ENCODE assay signal across 8 mouse cellular contexts in genomic region chr17:15009706-15010413, GRCm38 (mm10). TPM values are rescaled to one million over a fixed set of nuclear protein-coding genes. Genes with fewer than 3 reads are reported as not detected.
DNase-seq lines count a peak whose midpoint lies in the region; ATAC-seq and TF ChIP-seq lines count a peak whose summit lies in the region.
"Not testable (repeated sequence)": the region's sequence is repeated elsewhere in the genome, so short reads cannot be mapped to it uniquely, and the experiment has no call there.

TSS of gene Gm3435 (plus strand) at chr17:15010176.

- H3K4me2 ChIP-seq in heart, embryonic 13.5 days; hindbrain, embryonic 16.5 days (ENCODE audit: low read length); limb, embryonic 12.5 days; lung, embryonic 15.5 days; midbrain, embryonic 16.5 days (ENCODE audit: low read length); stomach, postnatal 0 days (replicated peaks; ENCODE audit: low read depth): not testable (repeated sequence)

- H3K9ac ChIP-seq in heart, embryonic 13.5 days; hindbrain, embryonic 16.5 days (ENCODE audit: low read depth, low read length); limb, embryonic 12.5 days (replicated peaks); lung, embryonic 15.5 days; midbrain, embryonic 16.5 days (ENCODE audit: low read depth, low read length); stomach, postnatal 0 days (ENCODE audit: low read length): not testable (repeated sequence)

- H3K4me3 ChIP-seq in bone marrow, adult 2 months (replicated peaks; ENCODE audit: control insufficient read depth, low read depth, low read length); forebrain, embryonic 10.5 days; heart, embryonic 13.5 days; hindbrain, embryonic 16.5 days (ENCODE audit: low read length); limb, embryonic 12.5 days (replicated peaks); lung, embryonic 15.5 days; midbrain, embryonic 16.5 days (ENCODE audit: low read depth, low read length); stomach, postnatal 0 days (ENCODE audit: low read depth, low read length): not testable (repeated sequence)

- TF ChIP-seq CTCF in bone marrow, adult 2 months (IDR thresholded peaks at IDR 0.05; ENCODE audit: control insufficient read depth, insufficient read depth, low read length); stomach, postnatal 0 days (IDR thresholded peaks at IDR 0.05; ENCODE audit: low read depth): not testable (repeated sequence)

- not testable (repeated sequence) for H3K27ac ChIP-seq in bone marrow, adult 2 months (ENCODE audit: control insufficient read depth, insufficient read depth, low read depth, low read length, poor library complexity); forebrain, embryonic 10.5 days; heart, embryonic 13.5 days (replicated peaks); hindbrain, embryonic 16.5 days (ENCODE audit: low read depth, low read length); limb, embryonic 12.5 days; lung, embryonic 15.5 days; midbrain, embryonic 16.5 days (ENCODE audit: low read length); stomach, postnatal 0 days (replicated peaks)

- TF ChIP-seq POLR2A in bone marrow, adult 2 months (IDR thresholded peaks at IDR 0.05; ENCODE audit: borderline replicate concordance, control insufficient read depth, low read depth, low read length) = not testable (repeated sequence)

- not testable (repeated sequence) for H3K36me3 ChIP-seq in forebrain, embryonic 10.5 days (replicated peaks); heart, embryonic 13.5 days; hindbrain, embryonic 16.5 days (ENCODE audit: control insufficient read depth, insufficient read depth, low read length); limb, embryonic 12.5 days; lung, embryonic 15.5 days; midbrain, embryonic 16.5 days (ENCODE audit: control insufficient read depth, insufficient read depth, low read length); stomach, postnatal 0 days (ENCODE audit: control insufficient read depth, insufficient read depth, low read length)

- H3K9me3 ChIP-seq in forebrain, embryonic 10.5 days; heart, embryonic 13.5 days; hindbrain, embryonic 16.5 days (ENCODE audit: control insufficient read depth, low read length); limb, embryonic 12.5 days; lung, embryonic 15.5 days; midbrain, embryonic 16.5 days (replicated peaks; ENCODE audit: control insufficient read depth, low read length, poor library complexity, severe bottlenecking); stomach, postnatal 0 days (ENCODE audit: control insufficient read depth, low read length): not testable (repeated sequence)

- H3K27me3 ChIP-seq in forebrain, embryonic 10.5 days (ENCODE audit: poor library complexity, severe bottlenecking); heart, embryonic 13.5 days (replicated peaks); hindbrain, embryonic 16.5 days (replicated peaks; ENCODE audit: control insufficient read depth, insufficient read depth, low read length); limb, embryonic 12.5 days; lung, embryonic 15.5 days; midbrain, embryonic 16.5 days (ENCODE audit: control insufficient read depth, insufficient read depth, low read depth, low read length); stomach, postnatal 0 days (ENCODE audit: control insufficient read depth, insufficient read depth, low read length): not testable (repeated sequence)

- DNase-seq in forebrain, embryonic 10.5 days (ENCODE audit: extremely low spot score, low spot score); stomach, postnatal 0 days (ENCODE audit: low spot score): not testable (repeated sequence)

- ATAC-seq in heart, embryonic 13.5 days (ENCODE audit: extremely low read depth, insufficient number of reproducible peaks, low FRiP score, low TSS enrichment) = peak; percentile 99
- peak; percentile 98 for ATAC-seq in hindbrain, embryonic 16.5 days
- peak; percentile 96 for ATAC-seq in limb, embryonic 12.5 days (ENCODE audit: insufficient number of reproducible peaks, insufficient read depth, low FRiP score, low TSS enrichment, low read depth)
- peak; percentile 97 for ATAC-seq in lung, embryonic 15.5 days (ENCODE audit: borderline replicate concordance, extremely low read depth, low FRiP score, low TSS enrichment)
- peak; percentile 98 for ATAC-seq in midbrain, embryonic 16.5 days
- peak; percentile 98 for ATAC-seq in stomach, postnatal 0 days (ENCODE audit: low FRiP score, low TSS enrichment)

- not testable (repeated sequence) for TF ChIP-seq EP300 in stomach, postnatal 0 days (optimal IDR thresholded peaks at IDR 0.05)

- H3K4me1 ChIP-seq in bone marrow, adult 2 months (ENCODE audit: control insufficient read depth, insufficient read depth, low read length); forebrain, embryonic 10.5 days; heart, embryonic 13.5 days; hindbrain, embryonic 16.5 days (ENCODE audit: control insufficient read depth, insufficient read depth, low read depth, low read length); limb, embryonic 12.5 days (replicated peaks); lung, embryonic 15.5 days; midbrain, embryonic 16.5 days (ENCODE audit: control insufficient read depth, insufficient read depth, low read length); stomach, postnatal 0 days (replicated peaks; ENCODE audit: control insufficient read depth, insufficient read depth): not testable (repeated sequence)

- no CpG with 5 or more reads among the region's 60 CpGs for WGBS in bone marrow, adult 2 months
- WGBS in forebrain, embryonic 10.5 days = no CpG with 5 or more reads among the region's 60 CpGs
- no CpG with 5 or more reads among the region's 60 CpGs for WGBS in heart, embryonic 13.5 days
- no CpG with 5 or more reads among the region's 60 CpGs for WGBS in hindbrain, embryonic 16.5 days
- no CpG with 5 or more reads among the region's 60 CpGs for WGBS in limb, embryonic 12.5 days
- no CpG with 5 or more reads among the region's 60 CpGs for WGBS in lung, embryonic 15.5 days
- WGBS in midbrain, embryonic 16.5 days = no CpG with 5 or more reads among the region's 60 CpGs
- WGBS in stomach, postnatal 0 days = no CpG with 5 or more reads among the region's 60 CpGs

RNA-seq across cellular contexts. Expression of gene Gm3435, which starts in this region (rescaled TPM):
- 3.2 and 16.4 TPM in 2 replicates for polyA plus RNA-seq in bone marrow, adult 2 months (2011; ENCODE audit: insufficient read depth, insufficient read length, low replicate concordance, missing spikeins)
- polyA plus RNA-seq in forebrain, embryonic 10.5 days (2016; fragmentation: Nextera tagmentation; extraction: Ambion mirVana) = 8.6 and 11.1 TPM in 2 replicates
- polyA plus RNA-seq in heart, embryonic 13.5 days (2015; fragmentation: Nextera tagmentation; extraction: Ambion mirVana) = 4.4 and 4.9 TPM in 2 replicates
- polyA plus RNA-seq in hindbrain, embryonic 16.5 days (2015; fragmentation: Nextera tagmentation; extraction: Ambion mirVana) = 5.0 and 6.7 TPM in 2 replicates
- 5.5 and 6.9 TPM in 2 replicates for polyA plus RNA-seq in limb, embryonic 12.5 days (2016; fragmentation: Nextera tagmentation; extraction: Ambion mirVana)
- 5.7 and 8.7 TPM in 2 replicates for polyA plus RNA-seq in lung, embryonic 15.5 days (2015; fragmentation: Nextera tagmentation; extraction: Ambion mirVana)
- polyA plus RNA-seq in midbrain, embryonic 16.5 days (2015; fragmentation: Nextera tagmentation; extraction: Ambion mirVana) = 9.2 and 10.3 TPM in 2 replicates
- 5.4 and 5.8 TPM in 2 replicates for polyA plus RNA-seq in stomach, postnatal 0 days (2015; fragmentation: Nextera tagmentation; extraction: Ambion mirVana)
